Mouse (Mus musculus) layer of hippocampus, postnatal 10 days (tissue): Measurements from ENCODE around the gene Sh3pxd2b. TPM values are rescaled to one million over a fixed set of nuclear protein-coding genes. Genes with fewer than 3 reads are reported as not detected.

Experiments
- DNase-seq, 2 experiments: peaks; one replicate each; pipeline ENCODE4 v3.0.0; 2021; ENCODE audit warnings: low spot score in 2 of 2
- long read RNA-seq: library from polyadenylated mRNA; stranded (forward); transcript quantifications from one replicate; pipeline ENCODE4 v2.0.0, GENCODE M21; 2023
- total RNA-seq, 2 experiments: library from RNA; stranded (reverse); gene quantifications; 2 replicates each; pipeline ENCODE4 v1.2.3; 2021

Sh3pxd2b gene
- 10 to 100 TPM; 28.3 to 28.5 TPM for total RNA-seq
- long read RNA-seq, partial matches to known transcripts, result 0 of 5 reads
- long read RNA-seq, other reads (novel, unspliced or antisense), result 5 of 5 reads

GRCm38 (mm10) chr11:32347607-32348432, at the start of gene Sh3pxd2b:
Sh3pxd2b (plus strand) TSS chr11:32347820.
- peak in 1 of 2 experiments; percentile 76 for DNase-seq

GRCm38 (mm10) chr11:32297866-32298531, 49.6 kb upstream of the Sh3pxd2b start:
- DNase-seq, result no peak

GRCm38 (mm10) chr11:32298532-32298918, 49.1 kb upstream of the Sh3pxd2b start:
- no peak for DNase-seq

- DNase-seq, result peak; percentile 60 to 75
Measured at GRCm38 (mm10) chr11:32299865-32300264, 47.8 kb upstream of the Sh3pxd2b start, which contains the start of gene Hbq1a. Hbq1a (plus strand) TSS chr11:32300069.

GRCm38 (mm10) chr11:32300279-32301267, 47.0 kb upstream of the Sh3pxd2b start:
- no peak for DNase-seq

GRCm38 (mm10) chr11:32301506-32301905, 46.1 kb upstream of the Sh3pxd2b start:
- no peak for DNase-seq

- peak in 1 of 2 experiments; percentile 25 for DNase-seq
Measured at GRCm38 (mm10) chr11:32302824-32303419, 44.7 kb upstream of the Sh3pxd2b start.

- no peak for DNase-seq
Measured at GRCm38 (mm10) chr11:32303455-32303854, 44.2 kb upstream of the Sh3pxd2b start.

GRCm38 (mm10) chr11:32307006-32307405, 40.6 kb upstream of the Sh3pxd2b start:
- DNase-seq, result no peak

- no peak for DNase-seq
Measured at GRCm38 (mm10) chr11:32309446-32309845, 38.2 kb upstream of the Sh3pxd2b start.

GRCm38 (mm10) chr11:32309928-32310327, 37.7 kb upstream of the Sh3pxd2b start:
- DNase-seq, result no peak

- DNase-seq, result no peak
Measured at GRCm38 (mm10) chr11:32316009-32316408, 31.6 kb upstream of the Sh3pxd2b start.

GRCm38 (mm10) chr11:32320507-32321195, 27.0 kb upstream of the Sh3pxd2b start:
- DNase-seq, result no peak

- peak; percentile 71 to 80 for DNase-seq
Measured at GRCm38 (mm10) chr11:32321196-32321565, 26.4 kb upstream of the Sh3pxd2b start.

GRCm38 (mm10) chr11:32324609-32325008, 23.0 kb upstream of the Sh3pxd2b start:
- peak; percentile 91 to 93 for DNase-seq

- no peak for DNase-seq
Measured at GRCm38 (mm10) chr11:32331075-32331474, 16.5 kb upstream of the Sh3pxd2b start.

GRCm38 (mm10) chr11:32331861-32332260, 15.8 kb upstream of the Sh3pxd2b start:
- DNase-seq, result peak in 1 of 2 experiments; percentile 28

GRCm38 (mm10) chr11:32333235-32333634, 14.4 kb upstream of the Sh3pxd2b start:
- DNase-seq, result no peak

GRCm38 (mm10) chr11:32336435-32336907, 11.1 kb upstream of the Sh3pxd2b start:
- DNase-seq, result no peak

GRCm38 (mm10) chr11:32339131-32339531, 8.5 kb upstream of the Sh3pxd2b start:
- no peak for DNase-seq
